Mouse (Mus musculus) right cerebral cortex, postnatal 10 days (tissue): Measurements from ENCODE around the gene Mrps7.
A peak's percentile ranks its signal among the peaks of the same experiment; 100 is the strongest.

Source experiments
- DNase-seq, 2 experiments: peaks; one replicate each; pipeline ENCODE4 v3.0.0; 2021; ENCODE audit warnings: low spot score in 2 of 2

Mrps7 gene

GRCm38 (mm10) chr11:115646439-115646838 lies 42.7 kb downstream of the Mrps7 start:
- DNase-seq: no peak

GRCm38 (mm10) chr11:115647459-115647858 lies 43.7 kb downstream of the Mrps7 start:
- peak; percentile 58 to 74 for DNase-seq

- peak; percentile 57 to 67 for DNase-seq
Measured at GRCm38 (mm10) chr11:115649706-115650105, 46.0 kb downstream of the Mrps7 start.

GRCm38 (mm10) chr11:115651680-115652079 lies 48.0 kb downstream of the Mrps7 start:
- no peak for DNase-seq

GRCm38 (mm10) chr11:115653194-115653593 lies 49.5 kb downstream of the Mrps7 start:
- peak in 1 of 2 experiments; percentile 71 for DNase-seq

GRCm38 (mm10) chr11:115654128-115654527 lies 50.4 kb downstream of the Mrps7 start:
- no peak for DNase-seq
